Mouse (Mus musculus): ENCODE results near the gene Por.

DNA sequence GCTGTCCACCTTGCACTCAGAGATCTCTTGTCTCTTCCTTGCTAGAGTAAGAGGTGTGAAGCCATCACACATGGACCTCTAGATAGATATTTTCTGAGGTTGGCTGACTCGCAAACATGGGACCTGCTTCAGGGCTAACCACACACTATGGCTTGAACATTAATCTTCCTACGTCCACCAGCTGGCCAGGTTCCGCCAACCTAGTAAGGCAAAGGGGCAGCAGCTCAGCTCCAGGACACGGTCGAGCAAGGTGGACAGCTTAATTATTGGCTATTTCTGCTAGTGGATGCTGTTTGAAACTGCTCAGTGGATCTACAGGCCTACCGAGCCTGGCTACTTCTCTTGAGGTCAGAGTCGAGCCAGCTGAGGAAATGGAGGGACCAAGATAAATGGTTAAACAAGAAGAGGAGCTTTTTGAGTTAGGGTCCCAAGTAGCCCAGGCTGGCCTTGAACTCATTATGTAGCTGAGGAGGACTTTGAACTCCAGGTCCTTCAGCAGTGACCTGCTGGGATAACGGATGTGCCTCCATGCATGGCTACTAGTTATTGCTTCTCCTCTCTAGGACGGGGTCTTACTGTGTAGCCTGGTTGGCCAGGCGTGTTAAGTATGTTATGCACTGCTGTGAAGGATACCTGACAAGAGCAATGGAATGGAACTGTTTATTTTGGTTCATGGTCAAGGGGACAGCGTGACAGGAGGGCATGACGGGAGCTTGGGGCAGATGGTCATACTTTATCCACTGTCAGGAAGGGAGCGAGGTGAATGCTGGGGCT is 41.9 kb downstream of the Por start:
- 0 out of 2 replicates have a peak, but pooled peaks have one; percentile 6 for TF ChIP-seq CTCF (IDR thresholded peaks at IDR 0.05; ENCODE audit: control insufficient read depth, insufficient read depth, low read length)
- no peak for TF ChIP-seq POLR2A (IDR thresholded peaks at IDR 0.05; ENCODE audit: borderline replicate concordance, control insufficient read depth, low read depth, low read length)

Measured in bone marrow, adult 2 months (tissue).